Mouse (Mus musculus): ENCODE measurements at regions not wholly inside any gene's neighbourhood (a gene's known extent, or its start where the extent isn't known, plus 50 kb on each side); places are given as distances from the start of the nearest gene placed in this dataset.
"Not testable (repeated sequence)": the region's sequence is repeated elsewhere in the genome, so short reads cannot be mapped to it uniquely, and the experiment has no call there.

DNA sequence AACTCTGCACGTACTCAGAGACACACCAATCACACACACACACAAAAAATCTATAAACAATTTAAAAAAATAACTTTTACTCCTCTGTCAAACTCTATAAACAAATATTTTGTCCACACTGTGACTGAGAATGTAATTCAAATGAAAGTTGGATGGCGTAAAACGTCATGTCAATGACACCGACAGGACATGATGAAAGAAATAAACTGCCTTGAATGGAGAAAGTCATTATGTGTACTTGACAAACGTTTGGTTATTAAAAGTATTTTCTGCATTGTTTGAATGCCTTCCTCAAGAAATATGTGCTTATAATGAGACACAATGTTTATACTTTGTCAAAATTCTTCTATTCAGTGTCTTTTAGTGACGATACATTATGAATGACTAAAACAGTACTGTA lies 1171.6 kb upstream of the Pcdh20 start:
- no peak overlapping the region for H3K4me2 ChIP-seq (ENCODE audit: low read depth, low read length, severe bottlenecking)
- no peak overlapping the region for H3K9ac ChIP-seq (ENCODE audit: low read length)
- no peaks in the 10 kb centered on the region for H3K9me3 ChIP-seq (ENCODE audit: control insufficient read depth, low read length)
- H3K4me3 ChIP-seq (ENCODE audit: low read depth, low read length): no peak overlapping the region
- 87% methylated on average over 6 of the region's 6 CpGs for WGBS
- H3K4me1 ChIP-seq (replicated peaks; ENCODE audit: control insufficient read depth, insufficient read depth, low read length): no peaks in the 10 kb centered on the region
- no peaks in the 10 kb centered on the region for H3K27me3 ChIP-seq (ENCODE audit: control insufficient read depth, insufficient read depth, low read length)
- no peaks in the 10 kb centered on the region for H3K36me3 ChIP-seq (ENCODE audit: control insufficient read depth, insufficient read depth, low read length)
- H3K27ac ChIP-seq (ENCODE audit: low read depth, low read length): no peak overlapping the region
- DNase-seq (ENCODE audit: low spot score): no peak
- ATAC-seq (replicated peaks; ENCODE audit: low FRiP score): no peak

DNA sequence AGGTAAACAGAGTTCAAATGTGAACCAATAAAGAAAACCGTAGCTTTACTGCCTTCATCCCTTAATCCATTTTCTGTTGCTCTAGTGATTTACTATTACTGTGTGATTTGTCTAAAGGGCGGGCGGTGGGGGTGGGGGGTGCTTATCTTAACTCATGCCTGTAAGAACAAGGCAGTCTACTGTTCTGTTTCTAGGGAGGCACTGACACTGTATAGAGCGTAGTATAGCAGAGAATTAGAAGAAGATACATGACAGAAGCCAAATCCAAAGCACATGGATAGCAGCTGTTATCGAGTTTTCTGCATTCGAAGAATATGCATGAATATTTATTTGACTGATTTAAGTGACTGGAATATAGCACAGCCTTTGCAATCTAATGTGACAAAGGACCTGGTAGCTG lies 1168.1 kb upstream of the Pcdh20 start:
- WGBS: 84% methylated on average over 6 of the region's 6 CpGs
- no peak overlapping the region for H3K4me3 ChIP-seq (ENCODE audit: low read depth, low read length)
- no peak overlapping the region for H3K4me2 ChIP-seq (ENCODE audit: low read depth, low read length, severe bottlenecking)
- H3K9me3 ChIP-seq (ENCODE audit: control insufficient read depth, low read length): no peaks in the 10 kb centered on the region
- DNase-seq (ENCODE audit: low spot score) (no peak), ATAC-seq (replicated peaks; ENCODE audit: low FRiP score) (no peak)
- no peaks in the 10 kb centered on the region for H3K27me3 ChIP-seq (ENCODE audit: control insufficient read depth, insufficient read depth, low read length)
- H3K4me1 ChIP-seq (replicated peaks; ENCODE audit: control insufficient read depth, insufficient read depth, low read length): no peaks in the 10 kb centered on the region
- no peak overlapping the region for H3K27ac ChIP-seq (ENCODE audit: low read depth, low read length)
- no peak overlapping the region for H3K9ac ChIP-seq (ENCODE audit: low read length)
- no peaks in the 10 kb centered on the region for H3K36me3 ChIP-seq (ENCODE audit: control insufficient read depth, insufficient read depth, low read length)

DNA sequence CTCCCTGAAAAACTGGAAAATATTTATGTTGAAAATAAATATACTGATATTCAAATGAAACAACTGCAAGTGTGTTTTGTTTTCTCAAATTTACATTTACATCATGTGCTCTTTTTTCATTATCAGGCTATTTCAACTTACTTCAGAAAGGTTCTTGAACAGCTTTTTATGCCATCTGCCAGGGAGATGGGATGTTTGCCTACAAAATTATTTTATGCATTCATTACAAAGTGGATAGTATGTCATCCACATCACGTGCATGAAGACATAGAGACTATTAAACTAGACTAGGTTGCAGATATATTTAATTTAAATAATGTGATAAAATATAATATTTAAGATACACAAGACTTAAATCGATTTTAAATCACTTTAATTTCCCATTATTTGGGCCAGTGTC lies 1165.5 kb upstream of the Pcdh20 start:
- Histone ChIP-seq H3K4me1 (replicated peaks; ENCODE audit: control insufficient read depth, insufficient read depth, low read length) (no peaks in the 10 kb centered on the region), H3K9ac (ENCODE audit: low read length) (no peak overlapping the region), H3K27ac (ENCODE audit: low read depth, low read length) (no peak overlapping the region), H3K4me3 (ENCODE audit: low read depth, low read length) (no peak overlapping the region), H3K36me3 (ENCODE audit: control insufficient read depth, insufficient read depth, low read length) (no peaks in the 10 kb centered on the region), H3K9me3 (ENCODE audit: control insufficient read depth, low read length) (no peaks in the 10 kb centered on the region), H3K4me2 (ENCODE audit: low read depth, low read length, severe bottlenecking) (no peak overlapping the region), H3K27me3 (ENCODE audit: control insufficient read depth, insufficient read depth, low read length) (no peaks in the 10 kb centered on the region)
- ATAC-seq (replicated peaks; ENCODE audit: low FRiP score): no peak
- WGBS: 81% methylated on average over 2 of the region's 2 CpGs
- DNase-seq (ENCODE audit: low spot score): no peak

DNA sequence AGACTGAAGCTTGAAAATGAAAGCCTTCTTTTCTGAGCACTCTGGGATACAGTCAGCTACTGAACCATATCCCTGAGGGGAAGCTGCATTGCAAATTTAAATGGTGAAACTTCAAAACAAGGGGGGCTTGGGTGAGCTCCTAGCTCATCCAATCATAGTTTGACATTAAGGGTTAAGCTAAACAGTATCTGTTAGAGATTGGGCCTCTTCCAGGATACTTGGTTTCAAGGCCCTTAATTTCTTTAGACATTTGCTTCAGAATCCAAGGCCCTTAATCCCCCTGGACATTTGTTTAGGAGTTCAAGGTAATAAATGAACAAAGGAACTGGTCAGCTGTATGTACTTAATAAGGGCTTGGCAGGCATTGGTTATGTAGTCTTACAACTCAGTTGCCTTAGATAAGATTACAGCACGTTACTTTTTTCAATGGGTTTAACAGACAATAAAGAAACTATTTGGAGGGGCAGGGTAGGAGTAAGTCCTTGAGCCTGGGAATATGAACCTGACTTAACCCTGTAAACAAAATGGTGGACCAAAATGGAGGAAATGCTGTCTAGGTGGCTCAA lies 1163.4 kb upstream of the Pcdh20 start:
- ATAC-seq (replicated peaks; ENCODE audit: low FRiP score): no peak
- no peak for DNase-seq (ENCODE audit: low spot score)
- Histone ChIP-seq H3K36me3 (ENCODE audit: control insufficient read depth, insufficient read depth, low read length) (no peaks in the 10 kb centered on the region), H3K4me3 (ENCODE audit: low read depth, low read length) (no peak overlapping the region), H3K4me2 (ENCODE audit: low read depth, low read length, severe bottlenecking) (no peak overlapping the region), H3K9me3 (ENCODE audit: control insufficient read depth, low read length) (no peaks in the 10 kb centered on the region), H3K27ac (ENCODE audit: low read depth, low read length) (no peak overlapping the region), H3K9ac (ENCODE audit: low read length) (no peak overlapping the region), H3K4me1 (replicated peaks; ENCODE audit: control insufficient read depth, insufficient read depth, low read length) (no peaks in the 10 kb centered on the region), H3K27me3 (ENCODE audit: control insufficient read depth, insufficient read depth, low read length) (no peaks in the 10 kb centered on the region)
- 22% methylated on average over 1 of the region's 1 CpGs for WGBS

DNA sequence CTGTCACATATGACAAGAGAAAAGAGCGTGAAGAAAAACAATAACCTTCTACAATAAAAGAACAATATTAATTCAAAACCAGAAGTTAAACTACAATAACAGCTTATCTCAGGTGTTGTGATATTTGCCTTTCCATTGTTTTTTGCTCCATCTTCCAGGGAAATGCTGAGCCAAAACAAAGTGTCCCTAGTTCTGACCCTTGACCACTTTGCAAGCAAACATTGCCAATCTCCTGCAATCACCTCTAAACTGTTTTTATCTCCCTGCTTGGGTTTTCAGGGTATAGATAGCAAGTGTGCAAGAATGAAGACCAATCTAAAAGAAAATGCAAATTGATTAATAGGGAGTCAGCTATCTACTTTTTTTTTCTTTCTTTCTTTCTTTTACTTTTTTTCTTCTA lies 1162.5 kb upstream of the Pcdh20 start:
- H3K9me3 ChIP-seq (ENCODE audit: control insufficient read depth, low read length): no peaks in the 10 kb centered on the region
- WGBS: 88% methylated on average over 1 of the region's 1 CpGs
- DNase-seq (ENCODE audit: low spot score) (no peak), ATAC-seq (replicated peaks; ENCODE audit: low FRiP score) (no peak)
- H3K4me1 ChIP-seq (replicated peaks; ENCODE audit: control insufficient read depth, insufficient read depth, low read length): no peaks in the 10 kb centered on the region
- H3K9ac ChIP-seq (ENCODE audit: low read length): no peak overlapping the region
- H3K4me2 ChIP-seq (ENCODE audit: low read depth, low read length, severe bottlenecking): no peak overlapping the region
- no peaks in the 10 kb centered on the region for H3K36me3 ChIP-seq (ENCODE audit: control insufficient read depth, insufficient read depth, low read length)
- H3K27me3 ChIP-seq (ENCODE audit: control insufficient read depth, insufficient read depth, low read length): no peaks in the 10 kb centered on the region
- H3K4me3 ChIP-seq (ENCODE audit: low read depth, low read length): no peak overlapping the region
- no peak overlapping the region for H3K27ac ChIP-seq (ENCODE audit: low read depth, low read length)

- DNase-seq (ENCODE audit: low spot score): no peak
- no peak overlapping the region for H3K4me3 ChIP-seq (ENCODE audit: low read depth, low read length)
- H3K9ac ChIP-seq (ENCODE audit: low read length): no peak overlapping the region
- ATAC-seq (replicated peaks; ENCODE audit: low FRiP score): no peak
- H3K36me3 ChIP-seq (ENCODE audit: control insufficient read depth, insufficient read depth, low read length): no peaks in the 10 kb centered on the region
- H3K9me3 ChIP-seq (ENCODE audit: control insufficient read depth, low read length): no peaks in the 10 kb centered on the region
- no peak overlapping the region for H3K4me2 ChIP-seq (ENCODE audit: low read depth, low read length, severe bottlenecking)
- H3K27me3 ChIP-seq (ENCODE audit: control insufficient read depth, insufficient read depth, low read length): no peaks in the 10 kb centered on the region
- no peak overlapping the region for H3K27ac ChIP-seq (ENCODE audit: low read depth, low read length)
- no peaks in the 10 kb centered on the region for H3K4me1 ChIP-seq (replicated peaks; ENCODE audit: control insufficient read depth, insufficient read depth, low read length)
- 76% methylated on average over 2 of the region's 2 CpGs for WGBS
These were observed 1139.5 kb upstream of the Pcdh20 start for GRCm38 (mm10) chr14:89610670-89611069.

DNA sequence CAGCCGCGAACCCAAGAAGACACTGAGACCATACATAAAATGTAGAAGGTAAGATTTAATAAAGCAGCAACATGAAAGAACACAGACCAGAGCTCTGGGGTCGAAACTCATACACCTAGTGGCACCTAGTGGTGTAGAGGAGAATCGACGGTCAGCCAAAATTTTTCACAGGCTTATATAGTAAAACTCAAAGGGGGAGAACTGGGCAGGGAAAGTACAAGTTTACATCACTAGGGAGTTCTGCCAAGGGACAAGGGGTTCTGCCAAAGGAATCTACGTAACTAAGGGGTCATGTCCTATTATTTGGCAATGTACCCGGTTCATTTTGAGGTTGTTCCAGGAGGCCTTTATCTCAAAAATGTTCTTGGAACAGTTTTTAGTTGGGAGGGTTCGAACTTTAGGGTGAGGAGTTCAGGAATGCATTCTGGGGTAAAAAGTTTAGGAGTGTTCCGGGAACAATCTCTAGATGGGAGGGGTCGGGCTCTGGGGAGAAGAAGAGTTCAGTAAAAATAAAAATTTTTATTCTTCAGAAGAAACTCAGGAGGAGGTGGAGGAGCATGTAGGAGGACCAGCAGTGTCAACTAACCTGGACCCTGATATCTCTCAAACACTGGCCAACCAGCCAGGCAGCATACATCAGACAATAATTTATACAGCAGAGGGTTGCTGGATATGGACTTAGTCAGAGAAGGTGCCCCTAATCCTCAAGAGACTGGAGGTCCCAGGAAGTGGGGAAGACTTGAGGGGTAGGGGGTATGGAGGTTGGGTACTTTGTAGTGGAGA lies 1138.7 kb upstream of the Pcdh20 start:
- not testable (repeated sequence) for H3K4me2 ChIP-seq (ENCODE audit: low read depth, low read length, severe bottlenecking); H3K9me3 ChIP-seq (ENCODE audit: control insufficient read depth, low read length); H3K27me3 ChIP-seq (ENCODE audit: control insufficient read depth, insufficient read depth, low read length); H3K9ac ChIP-seq (ENCODE audit: low read length); H3K36me3 ChIP-seq (ENCODE audit: control insufficient read depth, insufficient read depth, low read length); DNase-seq (ENCODE audit: low spot score); H3K27ac ChIP-seq (ENCODE audit: low read depth, low read length); ATAC-seq (replicated peaks; ENCODE audit: low FRiP score); H3K4me3 ChIP-seq (ENCODE audit: low read depth, low read length); H3K4me1 ChIP-seq (replicated peaks; ENCODE audit: control insufficient read depth, insufficient read depth, low read length)
- WGBS: 65% methylated on average over 8 of the region's 10 CpGs

GRCm38 (mm10) chr14:89607550-89607949 lies 1136.4 kb upstream of the Pcdh20 start:
- WGBS: 81% methylated on average over 1 of the region's 1 CpGs
- no peak for ATAC-seq (replicated peaks; ENCODE audit: low FRiP score)

DNA sequence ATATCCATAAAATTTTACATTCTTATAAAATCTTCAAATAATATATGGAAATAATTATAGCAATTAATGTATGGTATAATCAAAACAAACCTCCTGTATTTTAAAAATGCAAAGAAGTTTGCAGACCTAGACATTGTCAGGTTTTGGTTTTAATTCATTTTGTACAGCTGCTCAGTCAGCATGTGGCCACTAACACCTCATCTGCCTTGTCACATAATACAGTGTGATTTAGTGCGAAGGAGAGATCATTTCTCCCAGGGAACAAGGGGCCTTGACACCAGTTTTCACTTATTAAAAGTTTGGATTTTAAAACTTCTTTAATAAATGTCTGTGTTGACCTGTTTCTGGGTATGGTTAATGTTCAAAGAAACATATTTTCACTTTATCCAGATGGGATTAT lies 1126.6 kb upstream of the Pcdh20 start:
- ATAC-seq (replicated peaks; ENCODE audit: low FRiP score): no peak
- no peak for DNase-seq (ENCODE audit: low spot score)
- Histone ChIP-seq H3K27me3 (ENCODE audit: control insufficient read depth, insufficient read depth, low read length) (no peaks in the 10 kb centered on the region), H3K4me2 (ENCODE audit: low read depth, low read length, severe bottlenecking) (no peak overlapping the region), H3K4me1 (replicated peaks; ENCODE audit: control insufficient read depth, insufficient read depth, low read length) (no peaks in the 10 kb centered on the region), H3K9ac (ENCODE audit: low read length) (no peak overlapping the region), H3K4me3 (ENCODE audit: low read depth, low read length) (no peak overlapping the region), H3K9me3 (ENCODE audit: control insufficient read depth, low read length) (no peaks in the 10 kb centered on the region), H3K27ac (ENCODE audit: low read depth, low read length) (no peak overlapping the region), H3K36me3 (ENCODE audit: control insufficient read depth, insufficient read depth, low read length) (no peaks in the 10 kb centered on the region)
- WGBS: 82% methylated on average over 1 of the region's 1 CpGs

More at GRCm38 (mm10) chr14:89607550-89607949, 1136.4 kb upstream of the Pcdh20 start:
- Histone ChIP-seq H3K27ac (ENCODE audit: low read depth, low read length) (no peak overlapping the region), H3K9ac (ENCODE audit: low read length) (no peak overlapping the region), H3K9me3 (ENCODE audit: control insufficient read depth, low read length) (no peaks in the 10 kb centered on the region), H3K4me2 (ENCODE audit: low read depth, low read length, severe bottlenecking) (no peak overlapping the region), H3K36me3 (ENCODE audit: control insufficient read depth, insufficient read depth, low read length) (no peaks in the 10 kb centered on the region), H3K27me3 (ENCODE audit: control insufficient read depth, insufficient read depth, low read length) (no peaks in the 10 kb centered on the region), H3K4me1 (replicated peaks; ENCODE audit: control insufficient read depth, insufficient read depth, low read length) (no peaks in the 10 kb centered on the region), H3K4me3 (ENCODE audit: low read depth, low read length) (no peak overlapping the region)
- no peak for DNase-seq (ENCODE audit: low spot score)

Measured in forebrain, embryonic 11.5 days (tissue).